Mouse (Mus musculus): ENCODE measurements around the gene Kcnk3. TPM values are rescaled to one million over a fixed set of nuclear protein-coding genes. Genes with fewer than 3 reads are reported as not detected.

The Kcnk3 gene
- polyA plus RNA-seq, 1 experiment from 2014 or later, result 35.7 TPM

- ATAC-seq (no peak), DNase-seq (ENCODE audit: low spot score) (no peak)
- TF ChIP-seq CTCF (IDR thresholded peaks at IDR 0.05), result no peak
- no peak for TF ChIP-seq EP300 (IDR thresholded peaks at IDR 0.05)
- Histone ChIP-seq H3K9me3 (ENCODE audit: low read length) (no peaks in the 10 kb centered on the region), H3K27me3 (replicated peaks; ENCODE audit: insufficient read depth, low read length) (no peaks in the 10 kb centered on the region), H3K4me1 (ENCODE audit: insufficient read depth, low read depth, low read length) (peaks cover 16% of the 10 kb centered on the region), H3K27ac (ENCODE audit: low read length) (no peak overlapping the region), H3K36me3 (ENCODE audit: insufficient read depth, low read length) (no peaks in the 10 kb centered on the region), H3K4me3 (ENCODE audit: low read depth, low read length) (no peak overlapping the region), H3K4me2 (replicated peaks; ENCODE audit: low read depth, low read length) (no peak overlapping the region), H3K9ac (replicated peaks; ENCODE audit: low read depth) (no peak overlapping the region)
- WGBS, result 53% methylated on average over 2 of the region's 2 CpGs
Measured at GRCm38 (mm10) chr5:30646036-30646435, 58.1 kb downstream of the Kcnk3 start.

- Histone ChIP-seq H3K9me3 (ENCODE audit: low read length) (no peaks in the 10 kb centered on the region), H3K27me3 (replicated peaks; ENCODE audit: insufficient read depth, low read length) (no peaks in the 10 kb centered on the region), H3K27ac (ENCODE audit: low read length) (peak overlapping the region; percentile 73), H3K36me3 (ENCODE audit: insufficient read depth, low read length) (no peaks in the 10 kb centered on the region), H3K4me1 (ENCODE audit: insufficient read depth, low read depth, low read length) (peaks cover 16% of the 10 kb centered on the region), H3K4me2 (replicated peaks; ENCODE audit: low read depth, low read length) (peak overlapping the region; percentile 93), H3K9ac (replicated peaks; ENCODE audit: low read depth) (peak overlapping the region; percentile 69), H3K4me3 (ENCODE audit: low read depth, low read length) (peak overlapping the region; percentile 78)
- 9% methylated on average over 9 of the region's 9 CpGs for WGBS
- peak; percentile 51 for ATAC-seq
- DNase-seq (ENCODE audit: low spot score), result peak; percentile 65
- TF ChIP-seq EP300 (IDR thresholded peaks at IDR 0.05) (no peak; the same call in 1 of the 2 replicates), CTCF (IDR thresholded peaks at IDR 0.05) (no peak)
Measured at GRCm38 (mm10) chr5:30647396-30647795, 59.4 kb downstream of the Kcnk3 start.

- no peak for TF ChIP-seq CTCF (IDR thresholded peaks at IDR 0.05)
- TF ChIP-seq EP300 (IDR thresholded peaks at IDR 0.05), result no peak; the same call in 1 of the 2 replicates
- no peaks in the 10 kb centered on the region for H3K36me3 ChIP-seq (ENCODE audit: insufficient read depth, low read length)
- H3K9me3 ChIP-seq (ENCODE audit: low read length), result no peaks in the 10 kb centered on the region
- peak; percentile 95 for ATAC-seq
- H3K27ac ChIP-seq (ENCODE audit: low read length), result peak within 1 kb of the TSS; percentile 73
- H3K4me3 ChIP-seq (ENCODE audit: low read depth, low read length), result peak within 1 kb of the TSS; percentile 78
- peak; percentile 93 for DNase-seq (ENCODE audit: low spot score)
- no peaks in the 10 kb centered on the region for H3K27me3 ChIP-seq (replicated peaks; ENCODE audit: insufficient read depth, low read length)
- peaks cover 16% of the 10 kb centered on the region for H3K4me1 ChIP-seq (ENCODE audit: insufficient read depth, low read depth, low read length)
- peak within 1 kb of the TSS; percentile 93 for H3K4me2 ChIP-seq (replicated peaks; ENCODE audit: low read depth, low read length)
- under 1% methylated on average over 38 of the region's 38 CpGs for WGBS
- H3K9ac ChIP-seq (replicated peaks; ENCODE audit: low read depth), result peak within 1 kb of the TSS; percentile 69
Measured at GRCm38 (mm10) chr5:30647815-30648560, 60.0 kb downstream of the Kcnk3 start, which contains the start of gene Slc35f6. Gene Slc35f6, plus strand, starts transcription at chr5:30647933.

- Histone ChIP-seq H3K36me3 (ENCODE audit: insufficient read depth, low read length) (no peaks in the 10 kb centered on the region), H3K27ac (ENCODE audit: low read length) (no peak overlapping the region), H3K4me2 (replicated peaks; ENCODE audit: low read depth, low read length) (peak overlapping the region; percentile 93; the same call in 1 of the 2 replicates), H3K4me1 (ENCODE audit: insufficient read depth, low read depth, low read length) (peaks cover 16% of the 10 kb centered on the region), H3K9me3 (ENCODE audit: low read length) (no peaks in the 10 kb centered on the region), H3K9ac (replicated peaks; ENCODE audit: low read depth) (no peak overlapping the region), H3K4me3 (ENCODE audit: low read depth, low read length) (no peak overlapping the region), H3K27me3 (replicated peaks; ENCODE audit: insufficient read depth, low read length) (no peaks in the 10 kb centered on the region)
- TF ChIP-seq EP300 (IDR thresholded peaks at IDR 0.05) (no peak), CTCF (IDR thresholded peaks at IDR 0.05) (no peak)
- no peak for DNase-seq (ENCODE audit: low spot score)
- WGBS, result 51% methylated on average over 4 of the region's 4 CpGs
- ATAC-seq, result no peak
Measured at GRCm38 (mm10) chr5:30649558-30649957, 61.6 kb downstream of the Kcnk3 start.

GRCm38 (mm10) chr5:30650756-30651155 is 62.8 kb downstream of the Kcnk3 start:
- Histone ChIP-seq H3K27ac (ENCODE audit: low read length) (no peak overlapping the region), H3K4me1 (ENCODE audit: insufficient read depth, low read depth, low read length) (peaks cover 16% of the 10 kb centered on the region), H3K27me3 (replicated peaks; ENCODE audit: insufficient read depth, low read length) (no peaks in the 10 kb centered on the region), H3K4me2 (replicated peaks; ENCODE audit: low read depth, low read length) (no peak overlapping the region), H3K4me3 (ENCODE audit: low read depth, low read length) (no peak overlapping the region), H3K36me3 (ENCODE audit: insufficient read depth, low read length) (no peaks in the 10 kb centered on the region), H3K9me3 (ENCODE audit: low read length) (no peaks in the 10 kb centered on the region), H3K9ac (replicated peaks; ENCODE audit: low read depth) (no peak overlapping the region)
- 77% methylated on average over 3 of the region's 3 CpGs for WGBS
- TF ChIP-seq EP300 (IDR thresholded peaks at IDR 0.05), result no peak
- no peak for TF ChIP-seq CTCF (IDR thresholded peaks at IDR 0.05)
- DNase-seq (ENCODE audit: low spot score) (peak; percentile 38), ATAC-seq (no peak)

- H3K36me3 ChIP-seq (ENCODE audit: insufficient read depth, low read length), result peaks cover 7% of the 10 kb centered on the region; the same call in 1 of the 2 replicates
- DNase-seq (ENCODE audit: low spot score), result peak; percentile 23
- 77% methylated on average over 3 of the region's 3 CpGs for WGBS
- no peak overlapping the region for H3K27ac ChIP-seq (ENCODE audit: low read length)
- no peaks in the 10 kb centered on the region for H3K9me3 ChIP-seq (ENCODE audit: low read length)
- no peak overlapping the region for H3K4me2 ChIP-seq (replicated peaks; ENCODE audit: low read depth, low read length)
- H3K27me3 ChIP-seq (replicated peaks; ENCODE audit: insufficient read depth, low read length), result no peaks in the 10 kb centered on the region
- TF ChIP-seq EP300 (IDR thresholded peaks at IDR 0.05) (no peak), CTCF (IDR thresholded peaks at IDR 0.05) (no peak)
- H3K4me1 ChIP-seq (ENCODE audit: insufficient read depth, low read depth, low read length), result peaks cover 16% of the 10 kb centered on the region
- H3K4me3 ChIP-seq (ENCODE audit: low read depth, low read length), result no peak overlapping the region
- H3K9ac ChIP-seq (replicated peaks; ENCODE audit: low read depth), result no peak overlapping the region
- no peak for ATAC-seq
Measured at GRCm38 (mm10) chr5:30651554-30651953, 63.6 kb downstream of the Kcnk3 start.

Measured in lung, postnatal 0 days (tissue).